Mouse (Mus musculus) right cerebral cortex, adult 18-20 months (tissue): ENCODE measurements around the gene Pyy.

Experiments
- DNase-seq: peaks from one replicate; pipeline ENCODE4 v3.0.0; 2022; ENCODE audit warnings: mixed read lengths

Gene Pyy

DNA sequence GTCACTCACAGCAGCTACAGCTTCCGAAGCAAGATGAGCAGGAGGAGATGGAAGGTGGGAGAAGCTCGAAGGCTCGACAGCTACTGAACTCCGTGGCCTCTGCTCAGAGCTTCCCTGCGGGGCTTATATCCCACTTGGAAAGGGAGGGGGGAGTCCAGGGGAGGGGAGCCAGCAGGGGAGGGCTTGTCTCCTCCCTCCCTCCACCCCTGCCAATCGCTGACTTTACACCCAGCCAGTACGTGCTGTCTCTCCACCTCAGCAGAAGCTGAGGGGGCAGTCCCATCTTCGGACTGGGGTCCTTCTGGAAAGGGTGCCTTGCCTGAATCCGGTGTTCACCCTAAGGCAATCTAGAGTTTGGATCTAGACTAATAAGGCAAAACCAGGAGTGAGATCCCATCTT is at the start of gene Pyy:
TSS of gene Pyy (minus strand) at position 101 of the 400 bp plus-strand sequence.
- no peak for DNase-seq

GRCm38 (mm10) chr11:102156786-102157089 is 49.1 kb upstream of the Pyy start:
- no peak for DNase-seq

- DNase-seq = peak; percentile 87
Observed at GRCm38 (mm10) chr11:102156039-102156785, 48.6 kb upstream of the Pyy start, which contains the start of gene Tmem101. Gene Tmem101, minus strand, starts transcription at chr11:102156404.

DNA sequence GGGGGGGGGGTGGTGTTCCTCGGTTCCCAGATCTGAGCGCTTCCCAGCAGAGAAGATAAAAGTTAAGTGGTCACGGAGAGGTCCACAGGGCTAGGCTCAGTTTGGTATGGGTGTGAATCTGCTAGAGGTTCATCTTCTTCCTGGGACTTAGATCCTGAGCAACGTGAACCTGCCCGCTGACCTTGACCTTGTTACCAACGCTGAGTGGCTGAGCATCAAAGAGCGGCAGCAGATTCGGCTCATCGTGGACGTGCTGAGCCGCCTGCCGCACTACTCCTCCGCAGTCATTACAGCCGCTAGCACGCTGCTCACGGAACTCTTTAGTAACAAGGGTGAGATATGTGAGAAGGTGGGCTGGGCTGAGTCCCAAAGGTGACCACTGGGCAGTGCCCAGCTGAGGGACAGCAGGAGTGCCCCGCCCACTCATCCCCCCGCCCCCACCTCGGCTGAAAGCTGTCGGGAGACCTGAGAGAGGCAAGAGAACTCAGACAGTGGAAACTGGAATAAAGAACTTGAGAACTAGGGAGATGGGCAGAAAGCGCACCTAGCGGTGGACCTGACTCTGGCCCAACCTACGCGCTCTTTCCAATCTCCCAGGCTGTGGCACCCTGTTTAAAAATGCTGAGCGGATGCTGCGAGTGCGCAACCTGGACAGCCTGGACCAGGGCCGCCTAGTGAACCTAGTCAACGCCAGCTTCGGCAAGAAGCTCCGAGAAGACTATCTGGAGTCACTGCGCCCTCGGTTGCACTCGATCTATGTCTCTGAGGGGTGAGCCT is 39.8 kb upstream of the Pyy start:
- DNase-seq = no peak

DNA sequence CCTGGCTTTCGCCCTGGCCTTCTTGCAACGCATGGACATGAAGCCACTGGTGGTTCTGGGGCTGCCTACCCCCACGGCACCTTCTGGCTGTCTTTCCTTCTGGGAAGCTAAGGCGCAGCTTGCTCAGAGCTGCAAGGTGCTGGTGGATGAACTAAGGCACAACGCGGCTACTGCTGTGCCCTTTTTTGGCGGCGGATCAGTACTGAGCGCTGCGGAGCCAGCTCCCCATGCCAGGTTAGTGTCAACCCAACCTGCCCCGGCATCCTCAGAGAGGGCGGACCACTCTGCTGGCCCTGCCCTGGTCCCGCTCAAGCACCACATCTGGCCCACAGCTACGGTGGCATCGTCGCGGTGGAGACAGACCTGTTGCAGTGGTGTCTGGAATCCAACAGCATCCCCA is 38.9 kb upstream of the Pyy start:
- no peak for DNase-seq

- DNase-seq = no peak
Observed at GRCm38 (mm10) chr11:102146005-102146404, 38.4 kb upstream of the Pyy start.

DNA sequence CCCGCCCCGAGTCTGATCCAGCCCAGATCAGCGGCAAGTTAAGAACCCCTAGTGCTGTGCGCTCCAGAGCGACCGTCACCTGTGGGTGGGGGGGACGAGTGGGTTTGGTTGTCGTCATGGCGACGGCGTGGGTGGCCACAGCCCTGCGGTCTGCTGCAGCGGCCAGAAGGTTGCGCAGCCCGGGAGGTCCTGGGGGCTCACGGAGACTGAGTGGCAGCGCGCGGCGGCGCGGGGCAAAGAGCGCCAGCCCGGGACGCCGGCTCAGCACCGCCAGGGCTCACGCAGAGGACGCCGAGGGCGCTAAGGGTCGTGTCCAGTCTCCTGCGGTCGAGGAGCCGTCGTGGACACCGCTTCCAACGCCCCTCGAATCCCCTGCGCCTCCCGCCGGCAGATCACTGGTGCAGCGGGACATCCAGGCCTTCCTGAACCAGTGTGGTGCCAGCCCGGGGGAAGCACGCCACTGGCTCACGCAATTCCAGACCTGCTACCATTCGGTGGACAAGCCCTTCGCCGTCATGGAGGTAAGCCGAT is 37.9 kb upstream of the Pyy start, which contains the start of gene Nags:
TSS of gene Nags (plus strand) at position 43 of the 531 bp plus-strand sequence.
- no peak for DNase-seq

DNA sequence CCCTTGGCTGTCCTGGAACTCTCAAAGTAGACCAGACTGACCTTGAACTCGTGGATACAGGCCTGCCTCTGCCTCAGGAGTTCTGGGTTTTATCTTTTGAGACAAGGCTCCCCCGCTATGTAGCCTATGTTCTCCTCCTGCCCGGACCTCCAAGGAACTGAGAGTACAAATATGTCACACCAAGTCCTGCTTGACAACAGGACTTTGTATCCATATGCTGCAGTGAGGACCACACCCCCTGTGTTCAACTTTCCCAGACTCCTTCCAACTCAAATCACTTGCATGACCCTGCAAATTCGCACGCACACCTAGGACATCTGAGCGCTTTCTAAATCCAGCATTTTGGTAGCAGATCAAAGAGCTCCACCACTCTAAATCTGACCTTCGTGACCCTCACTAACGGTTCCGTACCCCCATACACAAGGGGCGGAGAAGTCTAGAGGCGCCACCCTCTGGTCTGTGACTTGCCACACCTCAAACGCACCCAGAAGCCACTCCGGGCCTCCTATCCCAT is 37.4 kb upstream of the Pyy start:
- DNase-seq = no peak

DNA sequence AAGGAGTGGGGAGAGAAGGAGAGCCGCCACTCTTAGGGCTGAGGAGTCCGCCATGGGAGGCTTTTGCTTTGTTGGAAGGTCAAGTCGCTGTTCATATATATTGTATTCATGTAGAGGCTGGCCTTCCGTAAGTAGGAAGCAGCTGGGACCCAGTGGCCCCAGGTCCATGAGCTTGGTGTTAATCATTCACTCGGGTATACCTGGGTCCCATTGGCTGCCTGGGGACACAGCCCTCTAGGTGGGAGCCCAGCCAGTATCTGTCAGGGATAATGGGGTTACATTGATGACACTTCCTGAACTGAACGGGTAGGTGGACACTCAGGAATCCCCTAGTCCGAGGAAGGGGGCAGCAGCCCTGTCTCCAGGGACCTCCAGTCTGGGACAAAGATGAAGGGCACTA is 34.7 kb upstream of the Pyy start:
- no peak for DNase-seq

GRCm38 (mm10) chr11:102140508-102140907 is 32.9 kb upstream of the Pyy start:
- peak; percentile 29 for DNase-seq

DNA sequence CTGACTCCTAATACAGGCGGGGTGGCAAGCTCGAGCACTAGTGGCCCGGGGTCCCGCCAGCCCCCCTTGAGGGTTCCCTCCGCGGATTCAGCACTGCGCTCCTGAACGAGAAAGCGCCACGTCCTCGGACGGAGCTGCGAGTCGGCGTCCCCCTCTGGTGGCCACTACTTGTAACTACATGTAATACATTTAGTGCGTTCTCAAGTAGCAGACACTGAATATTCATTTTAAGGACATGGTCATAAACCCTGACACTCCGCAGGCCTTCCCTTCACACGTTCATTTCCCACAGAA is 30.8 kb upstream of the Pyy start:
- peak; percentile 58 for DNase-seq

- no peak for DNase-seq
Observed at GRCm38 (mm10) chr11:102137625-102138446, 30.2 kb upstream of the Pyy start.

- no peak for DNase-seq
Observed at GRCm38 (mm10) chr11:102134516-102134915, 26.9 kb upstream of the Pyy start.

- no peak for DNase-seq
Observed at GRCm38 (mm10) chr11:102117386-102117785, 9.8 kb upstream of the Pyy start.

- no peak for DNase-seq
Observed at GRCm38 (mm10) chr11:102116241-102116640, 8.6 kb upstream of the Pyy start.

GRCm38 (mm10) chr11:102111576-102111975 is 3.9 kb upstream of the Pyy start:
- no peak for DNase-seq

DNA sequence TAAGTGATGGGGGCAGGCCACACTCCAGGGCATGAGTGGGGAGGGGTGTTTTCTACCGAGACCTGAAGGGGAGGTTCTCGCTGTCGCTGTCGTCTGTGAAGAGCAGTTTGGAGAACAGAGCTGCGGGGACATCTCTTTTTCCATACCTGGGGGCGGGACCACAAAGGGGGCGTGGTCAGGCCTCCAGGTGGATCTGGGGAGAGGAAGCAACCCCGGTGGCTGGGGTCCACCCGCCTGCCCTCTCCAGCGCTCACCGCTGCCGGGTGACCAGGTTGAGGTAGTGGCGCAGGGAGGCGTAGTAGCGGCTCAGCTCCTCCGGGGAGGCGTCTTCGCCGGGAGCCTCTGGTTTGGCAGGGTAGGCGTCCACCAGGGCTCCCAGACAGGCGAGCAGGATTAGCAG is 721 bp downstream of the Pyy start:
- DNase-seq = no peak

DNA sequence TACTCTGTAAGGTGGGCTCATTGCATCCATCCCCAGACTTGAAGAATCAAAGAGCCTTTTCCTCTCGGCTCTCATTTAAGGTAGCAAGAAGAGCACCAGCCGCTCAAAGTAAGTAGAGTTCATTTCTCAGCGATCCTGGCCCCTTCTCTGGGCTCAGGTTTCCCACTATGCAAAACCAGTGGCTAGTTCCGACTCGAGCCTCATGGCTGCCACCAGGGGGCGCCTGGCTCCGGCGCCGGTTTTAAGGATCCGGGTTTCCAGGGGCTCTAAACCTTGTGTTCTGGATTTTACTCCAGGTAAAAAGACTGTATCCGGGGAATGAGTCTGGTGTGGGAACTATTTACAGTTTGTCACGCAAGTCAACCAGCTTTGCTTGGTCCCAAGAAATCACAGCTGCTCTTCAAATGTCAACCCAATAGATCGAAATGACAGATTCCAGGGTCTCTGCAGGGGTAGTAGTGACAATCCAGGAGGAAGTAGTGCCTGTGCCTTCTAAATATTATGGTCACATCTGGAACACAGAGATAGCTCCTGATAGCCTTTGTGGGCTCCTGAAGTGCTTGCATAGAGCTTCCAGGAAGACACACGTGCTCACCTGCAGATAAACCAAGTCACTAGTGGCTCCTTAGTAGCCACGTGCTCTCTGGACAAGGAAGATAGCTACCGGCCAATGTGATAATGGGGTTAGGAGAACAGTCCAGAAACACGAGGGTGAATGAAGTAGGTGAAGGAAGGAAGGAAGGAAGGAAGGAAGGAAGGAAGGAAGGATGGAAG is 5.0 kb downstream of the Pyy start:
- peak; percentile 52 for DNase-seq

GRCm38 (mm10) chr11:102101219-102101618 is 6.4 kb downstream of the Pyy start, which contains the start of gene Ppy:
Gene Ppy, minus strand, starts transcription at chr11:102101319.
- DNase-seq = no peak

- DNase-seq = peak; percentile 74
Observed at GRCm38 (mm10) chr11:102096887-102097391, 10.7 kb downstream of the Pyy start.

DNA sequence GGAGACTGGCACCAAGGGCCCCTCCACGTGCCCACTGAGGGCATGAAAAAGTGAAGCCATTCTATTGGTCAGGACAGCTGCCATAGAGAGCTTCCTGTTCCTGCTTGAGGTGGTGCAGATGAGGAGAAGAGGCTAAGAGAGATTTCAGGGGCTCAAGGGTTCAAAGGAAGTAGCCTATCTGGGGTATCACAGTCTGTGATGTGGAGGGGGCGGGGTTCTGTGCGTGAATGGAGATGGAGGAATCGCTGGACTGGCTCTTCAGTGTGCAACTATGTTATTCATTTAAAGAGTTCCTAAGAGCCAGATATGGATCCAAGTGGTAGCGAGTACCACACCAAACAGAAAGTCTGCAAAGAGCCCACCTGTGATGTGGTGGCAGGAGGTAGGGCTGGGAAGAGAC is 11.2 kb downstream of the Pyy start:
- DNase-seq = no peak

DNA sequence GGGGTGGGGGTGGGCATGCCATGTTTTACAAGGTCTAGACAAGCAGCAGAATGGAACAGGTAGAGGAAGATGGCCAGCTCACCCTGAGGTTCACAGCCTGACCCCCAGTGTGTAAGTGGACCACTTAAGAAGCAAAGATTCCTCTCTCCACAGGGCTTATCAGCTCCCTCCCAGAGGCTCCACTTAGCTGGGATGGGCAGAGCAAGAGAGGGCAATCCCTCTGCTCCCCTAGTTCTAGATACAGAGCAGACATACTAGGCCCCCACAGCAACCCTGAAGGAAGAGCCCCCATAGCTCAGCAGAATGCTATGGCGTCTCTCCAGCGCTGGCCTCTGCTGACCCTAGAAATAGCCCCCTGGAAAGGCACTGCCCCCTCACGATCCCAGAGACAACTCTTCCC is 12.0 kb downstream of the Pyy start:
- DNase-seq = no peak
